ENCODE assay signal across 25 mouse cellular contexts in genomic region chr2:77746417-77746816, GRCm38 (mm10).
DNase-seq lines count a peak whose midpoint lies in the region; ATAC-seq lines count a peak whose summit lies in the region.
"Had no signal": no experiment of that assay in that cellular context is flagged by ENCODE, and none has a peak within 500 bp of the region (broad histone marks: within the 10 kb centered on the region; RNA-seq: fewer than 3 reads in every experiment).

No protein-coding gene starts in this region.

- H3K4me3 ChIP-seq in kidney, embryonic 15.5 days (replicated peaks), result no peak overlapping the region
- H3K4me3 ChIP-seq: embryonic facial prominence, embryonic 10.5 days; embryonic facial prominence, embryonic 12.5 days; forebrain, embryonic 13.5 days; forebrain, embryonic 15.5 days had no signal

- H3K4me1 ChIP-seq in kidney, embryonic 15.5 days, result no peaks in the 10 kb centered on the region
- H3K4me1 ChIP-seq: embryonic facial prominence, embryonic 10.5 days; embryonic facial prominence, embryonic 12.5 days; forebrain, embryonic 13.5 days; forebrain, embryonic 15.5 days had no signal

- H3K27ac ChIP-seq in kidney, embryonic 15.5 days, result no peak overlapping the region
- H3K27ac ChIP-seq: embryonic facial prominence, embryonic 10.5 days; embryonic facial prominence, embryonic 12.5 days; forebrain, embryonic 13.5 days; forebrain, embryonic 15.5 days had no signal

- WGBS in kidney, embryonic 15.5 days, result 50% methylated on average over 5 of the region's 5 CpGs

- peak; percentile 75 for ATAC-seq in frontal cortex, adult (ENCODE audit: low TSS enrichment)
- ATAC-seq in kidney, embryonic 15.5 days (replicated peaks; ENCODE audit: low FRiP score), result 0 out of 2 replicates have a peak, but pooled peaks have one; percentile 46
- ATAC-seq: activated CD4-positive, CD25-positive, alpha-beta regulatory T cell, adult 4 months; CD4-positive, CD25-positive, alpha-beta regulatory T cell, adult 4 months; forebrain, embryonic 13.5 days; forebrain, embryonic 15.5 days; Patski had no signal

- no peaks in the 10 kb centered on the region for H3K36me3 ChIP-seq in kidney, embryonic 15.5 days
- H3K36me3 ChIP-seq: embryonic facial prominence, embryonic 10.5 days; embryonic facial prominence, embryonic 12.5 days; forebrain, embryonic 15.5 days; G1E had no signal

- H3K27me3 ChIP-seq in kidney, embryonic 15.5 days, result no peaks in the 10 kb centered on the region
- H3K27me3 ChIP-seq: CH12.LX; embryonic facial prominence, embryonic 12.5 days; forebrain, embryonic 13.5 days; forebrain, embryonic 15.5 days had no signal

- no peak overlapping the region for H3K9ac ChIP-seq in kidney, embryonic 15.5 days
- H3K9ac ChIP-seq: embryonic facial prominence, embryonic 12.5 days; forebrain, embryonic 13.5 days; forebrain, embryonic 15.5 days had no signal

- H3K9me3 ChIP-seq in kidney, embryonic 15.5 days (replicated peaks), result no peaks in the 10 kb centered on the region
- H3K9me3 ChIP-seq: embryonic facial prominence, embryonic 10.5 days; embryonic facial prominence, embryonic 12.5 days; forebrain, embryonic 13.5 days; forebrain, embryonic 15.5 days had no signal

- no peak overlapping the region for H3K4me2 ChIP-seq in kidney, embryonic 15.5 days
- H3K4me2 ChIP-seq: embryonic facial prominence, embryonic 12.5 days; forebrain, embryonic 13.5 days; forebrain, embryonic 15.5 days had no signal

- intact Hi-C loops in gastrocnemius, postnatal 36 days (cut with DNase I), result no loop called here

- DNase-seq in frontal cortex, postnatal 36 days (ENCODE audit: low spot score in 2 of 2), result no peak
- DNase-seq in kidney, adult 18-20 months, result no peak
- DNase-seq in right cerebral cortex, adult 18-20 months, result peak; percentile 39
- no peak for DNase-seq in right cerebral cortex, postnatal 25 days
- DNase-seq in gastrocnemius, postnatal 36 days, result no peak
- DNase-seq: adrenal gland, adult 8-10 months; adrenal gland, postnatal 14 days; adrenal gland, postnatal 36 days; B cell, adult 2 months; cerebellum, adult 11 months; cerebellum, adult 18-20 months; cerebellum, adult 8-10 months; cerebellum, postnatal 14 days; cerebellum, postnatal 36 days had no signal
